Mouse (Mus musculus): ENCODE measurements around the gene Cog5.

Cog5 gene

DNA sequence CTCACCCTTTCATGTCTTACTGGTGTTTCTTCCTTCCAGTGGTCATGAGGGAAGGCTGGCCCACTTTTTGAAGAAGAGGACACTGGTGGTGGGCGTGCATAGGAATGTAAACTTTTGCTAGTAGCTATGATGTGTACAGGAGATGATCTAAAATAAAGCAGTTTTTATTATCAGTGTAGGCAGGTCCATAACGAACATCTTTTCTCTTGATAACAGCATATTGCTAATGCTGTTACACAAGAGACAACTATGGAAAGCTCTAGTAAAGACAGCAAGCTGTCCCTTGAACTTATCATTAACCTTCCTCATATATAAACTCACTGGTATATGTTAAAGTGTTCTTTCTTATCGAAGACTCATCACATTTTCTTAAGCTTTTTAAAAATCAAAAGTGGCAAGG lies 282.9 kb downstream of the Cog5 start:
- DNase-seq (ENCODE audit: low spot score in 2 of 2): no peak

DNA sequence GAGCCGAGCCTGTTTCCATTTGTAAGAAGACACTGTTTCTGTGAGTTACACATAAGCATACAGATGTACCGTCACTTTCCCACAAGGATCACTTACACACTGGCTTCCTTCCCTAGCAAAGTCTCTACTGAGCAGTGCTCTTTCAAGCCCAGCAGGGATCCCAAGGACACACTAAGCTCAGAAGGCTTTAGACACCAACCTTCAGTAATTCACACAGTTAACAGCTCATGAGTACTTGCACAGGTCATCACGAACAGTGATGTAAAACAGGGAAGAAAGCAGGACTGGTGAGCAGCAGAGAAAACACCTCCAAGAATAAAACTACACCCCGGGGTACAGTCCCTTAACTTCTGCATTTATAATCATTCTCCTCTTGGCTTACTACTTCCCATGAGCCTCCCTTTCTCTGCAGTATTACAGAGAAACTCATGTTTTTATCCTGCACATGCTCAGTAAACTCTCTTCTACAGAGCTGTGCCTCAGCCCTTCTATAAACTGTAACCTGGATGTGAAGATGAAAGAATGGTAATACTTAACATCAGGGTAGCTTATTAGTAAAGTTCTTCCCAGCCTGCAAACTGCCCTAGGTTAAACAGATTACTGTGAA lies 283.8 kb downstream of the Cog5 start:
- DNase-seq (ENCODE audit: low spot score in 2 of 2): no peak

DNA sequence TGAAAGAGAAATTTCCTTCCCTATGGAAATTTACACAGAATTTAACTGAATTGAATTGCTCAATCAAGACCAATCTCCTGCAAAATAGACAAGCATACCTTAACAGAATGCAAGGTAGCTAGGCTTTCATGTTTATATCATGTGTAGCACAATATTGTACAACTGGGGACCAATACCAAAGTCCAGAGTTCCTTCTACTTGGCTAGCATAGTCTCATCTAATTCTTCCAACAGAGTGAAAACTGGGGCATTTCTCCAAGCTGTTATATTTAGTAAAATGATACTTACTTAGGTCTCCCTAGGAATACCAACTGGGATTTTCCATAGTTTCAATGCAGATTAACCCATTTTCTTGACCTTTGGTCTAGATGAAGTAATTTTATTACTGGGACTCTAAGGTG lies 284.4 kb downstream of the Cog5 start:
- DNase-seq (ENCODE audit: low spot score in 2 of 2): no peak

DNA sequence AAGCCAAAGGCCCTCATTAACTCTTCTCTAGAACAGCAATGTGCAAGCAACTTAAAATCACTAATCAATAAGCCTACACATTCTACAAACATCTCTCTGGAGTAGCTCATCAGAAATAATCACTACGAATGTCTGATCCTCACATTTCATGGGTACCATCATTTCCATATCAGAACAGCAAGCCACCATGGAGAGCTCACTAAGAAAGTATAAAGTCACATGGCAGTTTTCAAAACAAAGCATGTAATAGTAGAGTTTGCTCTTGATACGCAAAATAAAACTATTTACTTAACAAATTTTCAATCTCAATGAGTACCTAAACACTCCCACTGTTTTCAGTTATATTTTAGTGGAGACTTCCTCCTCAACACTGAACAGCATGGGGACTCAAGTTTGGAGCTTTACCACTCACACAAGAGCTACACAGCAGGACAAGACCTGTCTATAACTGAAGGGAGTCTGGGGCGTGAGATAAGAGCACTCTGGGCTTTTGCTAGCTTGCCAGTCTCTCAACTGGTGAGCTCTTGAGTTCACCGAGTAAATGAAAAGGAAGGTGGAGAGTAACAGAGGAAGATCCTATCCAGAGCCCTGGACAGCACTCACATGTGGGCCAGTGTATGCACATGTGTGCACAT lies 288.5 kb downstream of the Cog5 start:
- DNase-seq (ENCODE audit: low spot score in 2 of 2): no peak

DNA sequence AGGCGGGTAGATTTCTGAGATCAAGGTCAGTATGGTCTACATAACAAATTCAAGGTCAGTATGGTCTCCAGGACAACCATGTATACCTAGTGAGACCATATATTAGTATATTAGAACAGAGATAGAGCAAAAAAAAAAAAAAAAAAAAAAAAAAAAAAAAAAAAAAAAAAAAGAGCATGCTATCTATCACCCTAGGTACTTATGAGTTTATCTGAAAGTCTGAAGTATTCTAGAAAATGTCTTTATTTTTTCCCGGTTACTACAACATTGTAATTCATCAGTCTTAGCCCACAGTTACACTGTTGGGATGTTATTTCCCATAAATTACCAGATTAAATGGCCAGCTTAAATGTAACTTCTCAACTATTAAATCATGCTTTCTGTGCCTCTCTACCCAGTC lies 289.7 kb downstream of the Cog5 start:
- DNase-seq (ENCODE audit: low spot score in 2 of 2): no peak

DNA sequence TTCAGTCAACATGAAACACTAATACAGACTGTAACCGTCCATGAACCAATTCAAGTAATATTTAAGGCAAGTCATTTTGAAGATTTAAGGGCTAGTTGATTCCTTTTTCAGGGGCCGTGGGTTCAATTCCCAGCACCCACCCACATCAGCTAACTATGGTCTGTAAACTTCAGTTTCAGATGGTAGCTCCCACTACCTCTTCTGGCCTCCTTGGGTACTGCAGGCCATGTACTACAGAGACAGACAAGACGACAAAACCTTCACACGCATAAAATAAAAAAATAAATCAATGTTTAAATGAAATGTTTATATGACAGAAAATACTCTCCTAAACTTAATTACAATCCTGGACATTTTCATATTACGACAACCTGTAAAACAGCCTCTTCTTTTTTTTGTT lies 292.8 kb downstream of the Cog5 start:
- DNase-seq (ENCODE audit: low spot score in 2 of 2): no peak

DNA sequence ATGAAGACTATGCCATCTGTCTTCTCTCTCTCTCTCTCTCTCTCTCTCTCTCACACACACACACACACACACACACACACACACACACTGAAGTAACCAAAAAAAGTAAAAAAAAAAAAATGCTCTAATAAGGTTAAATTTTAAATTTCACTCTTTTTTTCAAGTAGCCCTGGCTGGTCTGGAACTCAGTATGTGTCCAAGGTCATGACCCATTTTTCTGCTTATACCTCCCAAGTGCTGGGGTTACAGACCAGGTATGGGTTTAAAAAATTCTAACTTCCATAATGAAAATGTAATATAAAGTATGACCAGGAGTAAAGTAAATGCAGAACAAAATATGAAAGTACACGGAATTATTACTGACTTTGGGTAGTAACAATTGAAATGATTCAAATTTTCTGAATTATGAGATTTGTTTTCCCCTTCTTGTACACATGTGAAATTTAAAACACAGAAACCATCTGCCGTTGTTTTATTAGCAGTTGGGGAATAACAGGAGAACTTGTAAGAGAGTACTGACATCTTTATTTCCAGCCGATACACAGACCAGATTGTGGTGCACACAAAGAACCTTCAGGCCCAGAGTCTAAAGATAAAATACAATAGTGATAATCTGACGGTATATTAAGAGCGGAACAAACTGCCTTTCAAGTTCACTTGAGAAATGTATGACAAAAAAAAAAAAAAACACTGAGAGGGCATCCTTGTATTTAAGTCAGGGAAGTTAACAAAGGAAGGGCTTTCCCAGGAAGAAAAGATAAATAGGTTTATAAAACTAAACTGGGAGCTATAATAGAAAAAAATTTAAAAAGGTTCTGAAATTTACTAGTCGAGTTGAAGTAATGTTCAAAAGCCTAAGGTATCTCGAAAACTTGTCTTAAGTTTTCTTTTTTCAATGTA lies 293.7 kb downstream of the Cog5 start:
- no peak for DNase-seq (ENCODE audit: low spot score in 2 of 2)

DNA sequence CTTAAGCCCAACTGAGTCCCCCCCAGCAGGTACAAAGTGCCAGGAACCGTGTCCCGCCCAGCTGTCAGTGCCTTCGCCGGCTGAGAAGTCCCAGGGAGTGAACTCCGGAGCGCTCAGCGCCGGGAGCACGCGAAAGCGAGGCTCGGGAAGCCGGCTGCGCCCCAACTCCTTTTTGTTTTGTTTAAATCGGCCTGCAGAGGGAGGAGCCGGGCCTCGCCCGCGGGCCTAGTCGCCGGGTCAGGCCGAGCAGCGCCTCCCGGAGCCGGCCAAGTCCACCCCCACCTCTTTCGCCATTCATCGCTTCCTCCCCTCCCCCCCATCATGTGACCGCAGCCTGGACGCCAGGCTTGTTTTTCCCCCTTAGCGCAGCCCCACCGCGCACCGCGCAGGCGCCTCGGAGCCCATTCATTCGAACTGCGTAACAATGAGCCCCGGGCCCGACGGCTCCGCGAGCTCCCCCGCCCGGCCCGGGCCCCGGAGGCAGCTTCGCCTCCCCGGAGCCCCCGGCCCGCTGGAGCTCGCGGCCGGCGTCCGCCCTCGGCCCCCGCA lies 294.6 kb downstream of the Cog5 start:
- peak; percentile 94 to 96 for DNase-seq (ENCODE audit: low spot score in 2 of 2)

DNA sequence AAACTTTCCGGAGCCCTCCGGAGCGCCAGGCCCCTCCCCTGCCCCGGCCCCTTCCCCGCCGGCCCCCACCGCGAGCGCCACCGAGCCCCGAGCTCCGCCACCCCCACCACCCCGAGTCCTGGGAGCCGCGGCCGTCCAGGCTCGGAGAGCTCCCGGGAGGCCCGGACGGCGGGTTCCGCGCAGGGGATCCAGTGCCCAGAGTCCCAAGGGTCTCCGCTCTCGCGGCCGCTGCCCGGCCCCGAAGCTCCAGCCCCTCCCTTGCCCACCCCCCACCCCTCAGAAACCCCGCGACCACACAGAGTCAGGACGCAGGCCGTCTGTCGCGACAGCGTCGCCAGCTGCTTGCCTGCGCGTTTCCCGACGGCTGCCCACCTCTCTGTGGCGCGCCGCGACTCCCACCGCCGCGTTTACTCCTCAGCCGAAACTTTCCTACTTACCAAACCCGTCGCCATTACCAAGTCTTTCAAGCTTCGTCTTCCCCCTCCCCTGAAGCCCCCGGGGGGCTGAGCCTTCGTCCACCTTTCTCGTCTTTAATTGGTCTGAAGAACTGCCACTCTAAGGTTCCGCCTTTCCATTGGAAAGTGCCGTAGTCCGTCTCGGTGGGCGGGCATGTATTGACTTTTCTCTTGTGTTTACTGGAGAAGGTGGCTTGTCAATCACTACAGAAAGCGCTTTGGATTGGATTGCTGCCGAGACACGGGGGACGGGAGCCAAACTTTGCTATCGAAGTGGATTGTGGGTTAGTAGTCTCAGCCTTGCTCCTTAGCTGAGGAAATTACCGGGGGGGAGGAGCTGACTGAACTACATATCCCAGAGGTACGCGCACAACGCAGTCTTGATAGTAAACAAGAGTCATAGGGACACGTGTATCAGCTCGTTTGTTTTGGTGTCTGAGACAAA lies 295.3 kb downstream of the Cog5 start, which contains the start of gene Hbp1:
Gene Hbp1, minus strand, starts transcription at position 777 of the 900 bp plus-strand sequence.
- DNase-seq (ENCODE audit: low spot score in 2 of 2): peak; percentile 100

DNA sequence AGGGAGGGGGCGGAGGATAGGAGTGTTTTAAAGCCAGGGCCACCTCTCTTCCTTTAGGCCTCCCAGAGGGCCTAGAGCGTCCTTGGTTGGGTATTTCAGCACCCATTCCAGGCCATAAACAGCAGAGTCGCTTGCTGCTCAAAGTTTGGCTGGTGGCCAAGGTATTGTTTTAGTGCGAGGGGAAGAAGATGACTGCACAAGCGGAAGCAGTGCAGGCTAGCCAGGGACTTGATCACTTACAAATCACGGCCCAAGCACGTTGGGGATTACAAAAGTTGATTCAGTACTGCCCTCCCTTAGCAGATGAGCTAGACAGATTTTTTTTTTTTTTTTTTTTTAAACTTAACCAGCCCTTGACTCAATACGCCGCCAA lies 296.0 kb downstream of the Cog5 start:
- no peak for DNase-seq (ENCODE audit: low spot score in 2 of 2)

DNA sequence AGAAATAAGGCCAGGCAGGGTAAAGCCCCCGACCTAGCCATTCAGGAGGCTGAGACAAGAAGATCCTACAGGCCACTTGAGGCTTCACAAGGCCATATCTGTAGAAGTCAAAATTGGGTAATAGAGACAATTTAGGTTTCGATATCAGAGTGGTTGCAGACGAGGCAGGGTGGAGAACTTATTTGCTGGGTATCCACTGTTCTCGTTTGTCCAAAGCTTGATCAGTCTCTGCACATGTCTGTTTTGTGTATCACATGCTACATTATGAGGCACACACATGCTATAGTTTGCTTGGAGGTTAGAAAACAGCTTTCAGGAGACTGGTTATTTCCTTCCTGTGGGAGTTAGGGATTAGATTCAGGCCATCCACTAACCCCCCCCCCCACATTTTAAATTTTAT lies 301.2 kb downstream of the Cog5 start:
- no peak for DNase-seq (ENCODE audit: low spot score in 2 of 2)

DNA sequence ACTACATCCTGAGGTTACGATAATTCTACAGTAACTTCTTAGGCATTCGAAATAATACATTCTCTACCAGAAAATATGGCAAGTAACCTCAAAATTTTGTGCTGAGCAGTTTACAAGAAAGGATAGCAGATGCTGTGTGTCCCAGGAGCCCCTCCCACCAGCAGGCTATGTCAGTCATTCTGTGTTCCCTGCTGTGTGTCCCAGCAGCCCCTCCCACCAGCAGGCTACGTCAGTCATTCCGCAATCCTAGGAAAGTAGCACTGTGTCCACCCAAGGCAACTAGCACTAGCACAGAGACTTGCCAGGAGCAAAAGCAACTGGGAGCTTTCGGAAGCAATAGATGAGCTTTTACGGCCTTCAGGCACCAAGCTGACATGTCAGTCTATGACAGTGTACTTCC lies 309.4 kb downstream of the Cog5 start:
- DNase-seq (ENCODE audit: low spot score in 2 of 2): no peak

DNA sequence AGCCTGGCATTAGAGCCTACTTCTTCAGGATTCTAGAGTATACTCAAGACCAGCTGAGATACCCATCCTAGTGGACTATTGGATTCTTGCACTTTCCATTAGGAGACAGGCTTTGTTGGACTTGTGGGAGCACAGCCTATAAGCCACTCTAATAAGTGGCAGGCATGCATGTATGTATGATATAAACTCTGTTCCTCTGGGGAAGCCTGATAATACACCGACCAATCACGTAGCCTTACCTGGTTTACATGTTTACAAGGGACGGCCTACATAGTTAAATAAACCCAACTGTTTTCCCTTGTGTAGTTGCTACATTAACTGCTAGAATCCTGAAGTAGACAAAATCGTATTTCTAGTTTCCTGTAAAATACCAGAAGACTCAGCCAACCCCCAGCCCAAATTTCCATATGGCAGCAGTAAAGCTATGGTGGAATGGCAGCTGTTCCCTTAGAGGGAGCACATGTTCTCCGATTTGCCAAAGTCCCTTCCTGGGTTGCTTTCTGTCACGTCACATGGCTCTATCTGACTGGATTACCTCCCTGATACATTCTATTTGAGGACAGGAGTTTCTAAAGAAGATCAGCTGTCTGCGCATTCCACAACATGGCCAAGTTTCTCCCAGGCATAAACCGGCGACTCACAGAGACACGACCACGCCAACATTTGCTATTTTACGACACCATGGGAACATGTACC lies 311.0 kb downstream of the Cog5 start:
- peak; percentile 57 to 70 for DNase-seq (ENCODE audit: low spot score in 2 of 2)

DNA sequence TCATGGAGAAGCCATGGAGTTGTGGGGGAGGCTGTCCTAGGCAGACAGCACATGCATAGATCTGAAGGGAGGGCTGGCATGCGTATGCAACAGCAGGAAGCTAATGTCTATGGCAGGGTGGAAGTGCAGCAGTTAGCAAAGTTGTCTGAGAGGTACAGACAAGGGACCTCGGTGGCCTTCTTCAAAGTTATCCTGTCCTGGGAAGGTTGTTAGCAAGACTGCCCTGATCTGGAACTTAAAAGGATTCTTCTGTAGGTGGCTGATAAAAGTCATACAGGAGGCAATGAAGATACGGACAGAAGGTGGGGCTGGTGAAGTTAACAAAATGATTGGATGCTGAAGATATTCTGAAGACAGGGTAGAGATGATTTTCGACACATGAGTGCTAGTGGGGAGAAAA lies 311.7 kb downstream of the Cog5 start:
- DNase-seq (ENCODE audit: low spot score in 2 of 2): no peak

DNA sequence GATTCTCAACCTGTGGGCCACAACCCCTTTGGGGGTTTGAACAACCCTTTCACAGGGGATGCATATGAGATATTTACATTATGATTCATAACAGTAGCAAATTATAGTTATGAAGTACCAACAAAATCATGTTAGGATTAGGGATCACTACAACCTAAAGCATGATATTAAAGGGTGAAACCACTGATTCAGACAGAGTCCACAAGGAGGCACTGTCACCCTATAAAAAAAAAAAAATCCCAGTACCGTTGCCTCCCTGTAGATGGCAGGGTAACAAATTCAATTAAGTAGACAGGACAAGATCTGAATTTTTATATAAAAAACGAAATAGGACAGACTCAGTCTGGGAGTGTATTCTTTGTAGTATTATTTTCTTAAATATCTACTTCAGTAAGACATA lies 312.9 kb downstream of the Cog5 start:
- no peak for DNase-seq (ENCODE audit: low spot score in 2 of 2)

DNA sequence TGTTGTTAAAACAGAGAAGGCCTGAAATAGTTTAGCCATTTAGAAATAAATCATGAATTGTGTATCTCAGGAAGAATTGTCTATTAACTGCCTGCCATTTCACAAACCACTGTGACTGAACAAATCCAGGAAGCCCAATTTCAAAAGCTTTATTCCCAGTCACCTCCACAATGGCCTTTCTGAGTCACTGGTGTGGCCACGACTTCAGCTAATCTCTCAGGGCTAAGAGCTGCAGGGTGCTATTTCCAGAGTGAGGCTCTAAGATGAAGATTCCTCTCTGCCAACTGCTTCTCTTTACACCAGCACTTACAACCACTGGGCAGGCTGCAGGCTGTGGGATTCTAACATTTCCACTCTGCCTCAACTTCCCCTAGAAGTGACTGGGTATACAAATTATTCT lies 314.4 kb downstream of the Cog5 start:
- no peak for DNase-seq (ENCODE audit: low spot score in 2 of 2)

DNA sequence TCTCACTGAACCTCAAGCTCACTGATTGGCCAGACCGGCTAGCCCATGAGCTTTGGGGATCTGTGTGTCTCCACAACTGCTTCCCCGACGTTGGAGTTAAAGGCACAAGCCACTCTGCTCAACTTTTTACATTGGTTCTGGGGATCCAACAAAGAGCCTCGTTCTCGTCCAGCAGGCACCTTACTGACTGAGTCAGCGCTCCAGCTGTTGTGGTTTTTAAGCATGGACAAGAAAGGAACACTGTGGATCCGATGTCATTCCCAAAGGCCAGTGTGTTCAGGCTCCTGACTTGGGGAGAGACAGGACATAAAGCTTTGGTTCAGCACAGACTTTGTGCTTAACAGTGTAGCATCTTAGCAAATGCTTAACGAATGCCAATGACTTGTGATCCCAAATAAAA lies 316.9 kb downstream of the Cog5 start:
- DNase-seq (ENCODE audit: low spot score in 2 of 2): no peak

DNA sequence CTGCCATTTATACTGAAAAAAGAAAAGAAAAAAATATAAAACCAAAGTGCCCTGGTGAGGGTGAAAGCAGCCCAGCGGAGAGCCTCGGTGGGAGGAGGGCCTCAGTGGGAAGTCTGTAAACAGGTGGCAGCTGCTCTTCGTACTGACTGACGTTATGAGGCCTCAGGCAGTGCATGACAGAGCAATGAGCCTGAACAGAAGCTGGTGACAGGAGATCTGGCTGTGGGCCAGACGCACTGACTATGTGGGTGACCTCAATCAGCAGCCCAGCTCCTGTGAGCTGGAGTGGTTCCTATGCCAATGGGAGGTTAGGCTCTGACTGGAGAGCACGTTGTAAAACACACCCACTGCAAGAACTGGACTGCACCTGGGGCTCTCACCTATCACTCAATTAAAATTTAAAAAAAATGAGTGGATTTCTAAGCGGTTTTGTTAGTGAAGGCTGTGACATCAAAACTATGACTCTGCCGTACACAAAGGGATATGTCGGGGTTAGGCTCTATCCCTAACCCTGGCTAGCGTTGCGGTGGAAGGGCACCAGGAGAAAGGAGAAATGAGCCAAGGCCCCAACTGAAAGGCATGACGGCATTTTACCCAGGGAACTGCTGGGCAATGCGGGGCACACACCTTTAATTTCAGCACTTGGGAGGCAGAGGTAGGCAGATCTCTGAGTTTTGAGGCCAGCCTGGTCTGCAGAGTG lies 319.0 kb downstream of the Cog5 start:
- peak; percentile 55 to 69 for DNase-seq (ENCODE audit: low spot score in 2 of 2)

DNA sequence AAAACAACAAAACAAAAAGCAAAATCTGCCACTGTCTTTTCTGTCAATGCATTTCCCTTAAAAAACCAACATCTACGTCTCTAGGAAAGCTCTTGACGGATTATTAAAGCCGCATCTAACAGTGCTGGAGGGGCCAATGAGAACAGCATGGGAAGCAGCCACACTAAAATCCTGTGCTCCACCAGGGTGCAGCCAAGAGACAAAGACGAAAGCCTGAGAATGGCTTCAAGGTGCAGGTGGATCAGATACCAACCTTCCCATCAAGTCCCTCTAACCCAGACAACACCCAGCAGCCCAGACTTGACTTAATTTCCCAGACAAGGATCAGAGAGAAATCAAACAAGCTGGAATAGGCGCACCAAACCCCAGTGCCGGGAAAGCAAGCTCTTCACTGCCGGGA lies 321.9 kb downstream of the Cog5 start:
- peak in 1 of 2 experiments; percentile 52 for DNase-seq (ENCODE audit: low spot score in 2 of 2)

DNA sequence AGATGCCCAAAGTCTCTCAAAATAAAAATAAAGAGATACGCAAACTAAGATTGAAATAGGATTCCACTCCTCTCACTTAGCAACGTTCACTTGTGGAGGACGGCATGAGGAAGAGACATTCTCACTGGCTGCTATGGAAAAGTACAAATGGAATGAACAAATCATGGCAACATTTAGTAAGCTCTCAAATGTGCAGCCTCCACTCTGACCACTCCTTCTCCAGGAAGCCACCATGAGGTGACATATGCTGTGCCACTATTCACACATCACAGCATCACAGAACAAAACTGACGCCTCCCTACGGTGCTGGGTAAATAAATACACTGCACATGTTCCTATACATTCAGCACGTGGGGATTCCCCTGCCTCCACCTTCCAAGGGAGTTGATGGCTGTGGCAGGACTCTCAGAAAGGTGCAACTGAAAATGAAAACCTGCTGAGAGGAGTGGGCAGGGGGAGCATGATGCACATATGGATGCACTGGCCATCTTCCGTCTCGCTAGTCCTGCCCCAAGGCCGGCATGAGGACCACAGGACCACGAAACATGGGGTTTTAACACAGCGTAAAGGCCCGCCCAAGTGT lies 323.0 kb downstream of the Cog5 start:
- DNase-seq (ENCODE audit: low spot score in 2 of 2): no peak
